Mouse (Mus musculus) heart, embryonic 14.5 days (tissue): Measurements from ENCODE around the gene Arsg. TPM values are rescaled to one million over a fixed set of nuclear protein-coding genes. Genes with fewer than 3 reads are reported as not detected.
A peak's percentile ranks its signal among the peaks of the same experiment; 100 is the strongest.

Experiments used
- ATAC-seq: fragments of 200-750 bp; cut with Nextera tagmentation; 2 replicates; pipeline ENCODE4 v1.8.0; 2017; ENCODE audit warnings: low read depth, moderate TSS enrichment; ENCODE audit not compliant: insufficient number of reproducible peaks, insufficient read depth, low FRiP score
- H3K27ac ChIP-seq, 2 experiments: fragments of 200-500 bp in 1 of 2; fragments of 300-500 bp in 1 of 2; sonication (generic) in 1 of 2; replicated peaks in 1 of 2; 2 replicates each; pipeline ENCODE4 v1.5.1; 2012 to 2014; ENCODE audit warnings: low read depth in 2 of 2, low read length in 2 of 2, control low read depth in 1 of 2, mild to moderate bottlenecking in 1 of 2, mixed read lengths in 1 of 2; ENCODE audit not compliant: control insufficient read depth in 1 of 2, insufficient read depth in 1 of 2
- H3K27me3 ChIP-seq: fragments of 300-500 bp; sonication (generic); 2 replicates; pipeline ENCODE4 v1.6.1; 2014; ENCODE audit warnings: mild to moderate bottlenecking, low read length, control low read depth; ENCODE audit not compliant: control insufficient read depth, insufficient read depth
- H3K36me3 ChIP-seq: fragments of 300-500 bp; sonication (generic); 2 replicates; pipeline ENCODE4 v1.6.1; 2014; ENCODE audit warnings: mild to moderate bottlenecking, control low read depth, low read length, mixed read lengths; ENCODE audit not compliant: control insufficient read depth, insufficient read depth
- H3K4me1 ChIP-seq, 2 experiments: fragments of 200-500 bp in 1 of 2; fragments of 300-500 bp in 1 of 2; sonication (generic) in 1 of 2; 2 replicates each; pipeline ENCODE4 v1.6.1; 2012 to 2014; ENCODE audit warnings: low read length in 2 of 2, control low read depth in 1 of 2, mixed read lengths in 1 of 2; ENCODE audit not compliant: control insufficient read depth in 2 of 2, insufficient read depth in 2 of 2
- H3K4me2 ChIP-seq: fragments of 300-500 bp; sonication (generic); 2 replicates; pipeline ENCODE4 v1.6.1; 2014; ENCODE audit warnings: mild to moderate bottlenecking, low read length
- H3K4me3 ChIP-seq, 2 experiments: fragments of 200-500 bp in 1 of 2; fragments of 300-500 bp in 1 of 2; sonication (generic) in 1 of 2; 2 replicates each; pipeline ENCODE4 v1.5.1; 2012 to 2014; ENCODE audit warnings: low read length in 2 of 2, mild to moderate bottlenecking in 2 of 2, control low read depth in 1 of 2, low read depth in 1 of 2, moderate library complexity in 1 of 2; ENCODE audit not compliant: control insufficient read depth in 1 of 2, insufficient read depth in 1 of 2
- H3K9ac ChIP-seq: fragments of 300-500 bp; sonication (generic); 2 replicates; pipeline ENCODE4 v1.6.1; 2014; ENCODE audit warnings: mild to moderate bottlenecking, low read length
- H3K9me3 ChIP-seq: fragments of 300-500 bp; sonication (generic); 2 replicates; pipeline ENCODE4 v1.6.1; 2016; ENCODE audit warnings: low read length, control low read depth; ENCODE audit not compliant: control insufficient read depth
- WGBS: fragments of 180-500 bp; shearing (Covaris S2); extraction: QIAGEN DNeasy Blood & Tissue Kit; methylation state at CpG from one replicate; pipeline ENCODE4 v1.1.7; 2014; 5-methylcytosine and 5-hydroxymethylcytosine counted together
- polyA plus RNA-seq: library from polyadenylated mRNA; unstranded; fragments of >200 nt; fragmentation: Nextera tagmentation; extraction: Ambion mirVana; gene quantifications from 2 replicates; pipeline ENCODE4 v1.2.1, GENCODE M21; 2014

Arsg gene
- polyA plus RNA-seq, 1 experiment from 2014 or later, result 3.7 TPM

DNA sequence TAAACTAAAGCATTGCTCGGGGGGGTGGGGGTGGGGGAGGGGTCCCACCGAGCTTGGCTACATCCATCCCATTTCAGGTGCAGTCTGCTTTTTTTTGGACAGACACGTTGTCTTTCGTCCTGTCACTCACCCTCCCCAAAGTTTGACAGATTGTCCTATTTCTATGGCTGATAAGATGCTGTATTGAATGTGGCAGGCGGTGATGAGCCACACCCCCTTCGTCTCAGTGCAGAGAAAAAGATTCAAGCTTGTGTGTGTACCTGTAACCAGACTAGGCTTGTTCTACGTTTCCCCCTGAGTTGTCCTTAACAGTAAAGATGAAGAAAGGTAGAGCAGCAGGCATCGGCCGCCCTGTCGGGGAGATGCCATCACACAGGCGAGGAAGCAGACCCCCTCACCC, 22.0 kb upstream of the Arsg start:
- no peak for ATAC-seq
- 82% methylated on average over 11 of the region's 11 CpGs for WGBS
- peaks cover 41% of the 10 kb centered on the region for H3K36me3 ChIP-seq

DNA sequence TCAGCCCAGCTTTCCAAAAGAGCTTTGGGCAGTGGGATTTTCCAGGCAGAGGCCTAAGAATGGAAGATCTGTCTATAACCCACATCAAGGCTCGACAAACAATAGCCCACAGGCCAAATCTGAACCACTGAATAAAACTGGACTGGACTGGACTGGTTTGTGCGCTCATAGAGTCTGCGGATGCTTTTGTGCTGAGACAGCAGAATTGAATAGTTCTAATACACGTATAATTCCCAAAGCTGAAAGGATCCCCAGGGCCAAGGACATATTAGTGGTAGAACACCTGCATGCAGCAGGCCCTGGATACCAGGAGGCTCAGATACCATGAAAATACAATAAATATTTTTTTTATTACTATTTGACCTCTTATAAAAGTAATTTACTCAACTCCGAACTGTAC, 16.9 kb upstream of the Arsg start:
- ATAC-seq, result no peak
- peaks cover 60% of the 10 kb centered on the region for H3K36me3 ChIP-seq
- no peak overlapping the region for H3K4me2 ChIP-seq
- H3K4me1 ChIP-seq, result peaks cover 5 to 13% of the 10 kb centered on the region in 2 experiments
- WGBS, result 93% methylated on average over 5 of the region's 5 CpGs
- H3K9me3 ChIP-seq, result no peaks in the 10 kb centered on the region
- H3K27ac ChIP-seq, result no peak overlapping the region
- H3K9ac ChIP-seq, result no peak overlapping the region
- H3K4me3 ChIP-seq, result no peak overlapping the region
- no peaks in the 10 kb centered on the region for H3K27me3 ChIP-seq

More for the DNA sequence above, 22.0 kb upstream of the Arsg start:
- Histone ChIP-seq H3K4me2 (no peak overlapping the region), H3K4me1 (no peaks in the 10 kb centered on the region), H3K9ac (no peak overlapping the region), H3K27me3 (no peaks in the 10 kb centered on the region), H3K27ac (no peak overlapping the region), H3K9me3 (no peaks in the 10 kb centered on the region), H3K4me3 (no peak overlapping the region)

DNA sequence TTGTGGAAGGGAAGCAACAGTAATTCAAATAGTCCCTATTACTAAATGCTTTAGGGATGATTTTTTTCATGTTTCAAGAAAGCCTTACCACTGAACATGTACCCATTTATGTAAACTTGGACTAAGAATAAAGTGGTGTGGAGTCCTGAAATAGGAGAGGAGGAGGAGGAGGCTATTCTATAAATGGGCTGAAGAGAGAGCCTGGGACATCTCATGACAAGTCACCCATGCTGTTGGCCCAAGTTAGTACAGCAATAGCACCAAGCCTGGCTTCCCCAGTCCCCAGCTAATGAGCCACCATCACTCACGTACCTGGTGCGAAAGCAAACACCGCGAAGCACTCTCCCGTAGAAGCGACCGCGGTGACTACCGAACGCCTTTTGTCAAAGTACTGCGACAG, 15.0 kb upstream of the Arsg start:
- Histone ChIP-seq H3K4me3 (no peak overlapping the region), H3K4me1 (peaks cover 5 to 13% of the 10 kb centered on the region in 2 experiments), H3K36me3 (peaks cover 63% of the 10 kb centered on the region), H3K9me3 (no peaks in the 10 kb centered on the region), H3K27me3 (no peaks in the 10 kb centered on the region), H3K4me2 (no peak overlapping the region), H3K9ac (no peak overlapping the region), H3K27ac (no peak overlapping the region)
- WGBS, result 95% methylated on average over 11 of the region's 11 CpGs
- no peak for ATAC-seq

DNA sequence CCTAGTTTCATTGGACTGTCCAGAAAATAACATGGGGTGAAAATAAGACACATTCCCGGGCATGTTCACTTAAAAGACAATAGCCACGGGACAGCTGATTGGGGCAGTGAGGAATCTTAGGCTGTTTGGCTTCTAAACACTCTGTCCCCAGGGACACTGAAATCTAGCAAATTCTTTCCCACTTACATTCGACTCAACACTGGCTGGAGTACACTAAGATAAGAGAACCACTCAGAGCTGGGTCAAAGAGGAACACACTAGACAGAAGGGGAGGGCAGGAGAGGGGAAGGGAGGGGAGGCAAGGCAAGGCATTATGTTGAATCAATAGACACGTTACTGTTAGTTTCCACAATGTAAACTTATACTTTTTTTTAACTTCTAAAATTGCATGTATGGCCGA, 12.6 kb upstream of the Arsg start:
- ATAC-seq, result peak; percentile 71; the same call in 1 of the 2 replicates
- Histone ChIP-seq H3K27me3 (no peaks in the 10 kb centered on the region), H3K4me3 (no peak overlapping the region), H3K27ac (peak overlapping the region; percentile 39 to 56), H3K9ac (no peak overlapping the region), H3K9me3 (no peaks in the 10 kb centered on the region), H3K4me2 (no peak overlapping the region), H3K36me3 (peaks cover 47% of the 10 kb centered on the region), H3K4me1 (peaks cover 5 to 13% of the 10 kb centered on the region in 2 experiments)
- 9% methylated on average over 5 of the region's 5 CpGs for WGBS

DNA sequence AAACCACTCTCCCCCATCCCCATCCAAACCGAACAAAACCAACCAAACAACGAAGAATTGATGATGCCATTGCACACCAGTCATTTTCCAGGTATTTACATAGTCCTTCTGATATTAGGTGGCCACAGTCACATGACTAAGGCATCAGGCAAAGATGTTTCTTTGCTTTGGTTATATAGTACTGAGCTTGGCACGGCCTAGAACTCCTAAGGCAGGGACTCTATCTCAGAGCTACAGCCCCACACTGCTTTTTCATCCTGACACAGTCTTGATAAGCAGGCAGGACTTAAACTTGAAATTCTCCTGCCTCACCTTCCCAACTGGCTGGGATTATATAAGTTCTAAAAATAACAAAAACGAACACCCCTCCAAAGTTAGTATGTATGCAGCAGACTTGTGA, 8.1 kb upstream of the Arsg start:
- no peaks in the 10 kb centered on the region for H3K27me3 ChIP-seq
- no peak overlapping the region for H3K4me2 ChIP-seq
- ATAC-seq, result no peak
- peaks cover 22% of the 10 kb centered on the region for H3K36me3 ChIP-seq
- H3K27ac ChIP-seq, result no peak overlapping the region
- no peak overlapping the region for H3K9ac ChIP-seq
- H3K9me3 ChIP-seq, result no peaks in the 10 kb centered on the region
- no peak overlapping the region for H3K4me3 ChIP-seq
- H3K4me1 ChIP-seq, result peaks cover 3 to 9% of the 10 kb centered on the region in 2 experiments
- WGBS, result 74% methylated on average over 4 of the region's 4 CpGs

DNA sequence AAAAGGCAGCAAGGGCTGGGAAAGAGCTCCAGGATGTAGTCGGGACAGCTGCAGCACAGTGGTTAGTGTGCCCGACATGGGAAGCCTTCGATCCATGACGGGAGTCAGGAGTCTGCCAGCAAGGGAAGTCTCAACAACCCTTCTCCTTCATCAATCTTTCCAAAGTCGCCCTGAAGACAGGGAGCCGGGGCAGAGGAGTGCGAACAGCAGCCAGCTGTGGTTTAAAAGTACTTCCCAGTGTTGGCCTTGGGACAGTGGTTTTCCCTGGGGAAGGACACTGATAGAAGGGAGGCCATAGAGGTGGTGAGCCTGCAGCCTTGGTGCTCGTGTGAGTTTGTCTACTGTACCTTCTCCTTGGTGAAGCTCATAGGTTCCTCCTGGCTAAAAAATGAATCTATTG, 6.2 kb upstream of the Arsg start:
- H3K27ac ChIP-seq, result no peak overlapping the region
- no peaks in the 10 kb centered on the region for H3K9me3 ChIP-seq
- H3K27me3 ChIP-seq, result no peaks in the 10 kb centered on the region
- ATAC-seq, result no peak
- peaks cover 4 to 11% of the 10 kb centered on the region in 2 experiments; a peak in 2 of 4 replicates for H3K4me1 ChIP-seq
- no peak overlapping the region for H3K9ac ChIP-seq
- peaks cover 15% of the 10 kb centered on the region for H3K36me3 ChIP-seq
- no peak overlapping the region for H3K4me2 ChIP-seq
- no peak overlapping the region for H3K4me3 ChIP-seq
- WGBS, result 66% methylated on average over 8 of the region's 8 CpGs

DNA sequence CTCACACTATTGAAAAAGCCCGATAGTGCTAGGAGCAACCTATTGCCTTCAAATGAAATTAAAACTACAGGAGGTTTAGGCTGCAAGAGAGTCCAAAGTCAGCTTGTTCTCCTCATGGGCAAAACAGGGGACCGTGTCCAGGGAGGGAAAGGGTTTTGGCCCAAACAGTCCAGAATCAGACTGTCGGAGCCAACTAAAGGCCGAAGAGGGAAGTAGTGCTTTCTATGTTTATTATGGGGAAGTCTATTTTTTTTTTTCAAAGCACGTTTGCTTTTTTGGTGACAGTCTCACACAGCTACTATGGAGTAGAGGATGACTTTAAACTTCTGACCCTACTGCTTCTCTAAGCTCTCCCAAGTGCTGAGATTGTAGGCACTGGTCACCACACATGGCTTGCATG, 5.0 kb upstream of the Arsg start:
- 86% methylated on average over 5 of the region's 5 CpGs for WGBS
- Histone ChIP-seq H3K4me1 (peaks cover 4 to 11% of the 10 kb centered on the region in 2 experiments; a peak in 2 of 4 replicates), H3K27ac (no peak overlapping the region), H3K9ac (no peak overlapping the region), H3K9me3 (no peaks in the 10 kb centered on the region), H3K36me3 (peaks cover 4% of the 10 kb centered on the region; the same call in 1 of the 2 replicates), H3K27me3 (no peaks in the 10 kb centered on the region), H3K4me2 (no peak overlapping the region), H3K4me3 (no peak overlapping the region)
- no peak for ATAC-seq

DNA sequence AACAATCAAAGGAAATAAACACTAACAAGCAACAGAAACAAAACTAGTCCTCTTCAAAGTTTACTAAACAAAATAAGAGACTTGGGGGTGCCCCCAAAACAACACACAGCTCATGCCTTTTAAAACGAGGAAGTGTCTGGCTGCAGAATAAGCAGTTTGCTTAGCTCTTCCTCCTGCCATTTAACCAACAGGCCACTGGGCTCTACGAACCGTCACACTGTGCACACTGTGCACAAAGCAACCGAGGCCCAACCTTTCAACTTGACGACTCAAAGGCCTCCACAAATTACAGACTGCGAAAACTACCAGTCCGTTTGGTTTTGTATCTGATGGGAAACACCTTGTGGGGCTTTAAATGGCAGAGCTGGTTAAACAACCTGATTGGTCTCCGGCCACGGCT, 3.0 kb upstream of the Arsg start:
- Histone ChIP-seq H3K4me2 (no peak overlapping the region), H3K4me3 (no peak overlapping the region), H3K4me1 (peaks cover 7 to 16% of the 10 kb centered on the region in 2 experiments; a peak in 3 of 4 replicates), H3K9me3 (no peaks in the 10 kb centered on the region), H3K27me3 (no peaks in the 10 kb centered on the region), H3K9ac (no peak overlapping the region), H3K27ac (no peak overlapping the region), H3K36me3 (no peaks in the 10 kb centered on the region)
- ATAC-seq, result no peak
- whole genome bisulfite sequencing, result 71% methylated on average over 9 of the region's 9 CpGs
